Comparison of ENCODE assay signal across 8 mouse cellular contexts in the genomic region with DNA sequence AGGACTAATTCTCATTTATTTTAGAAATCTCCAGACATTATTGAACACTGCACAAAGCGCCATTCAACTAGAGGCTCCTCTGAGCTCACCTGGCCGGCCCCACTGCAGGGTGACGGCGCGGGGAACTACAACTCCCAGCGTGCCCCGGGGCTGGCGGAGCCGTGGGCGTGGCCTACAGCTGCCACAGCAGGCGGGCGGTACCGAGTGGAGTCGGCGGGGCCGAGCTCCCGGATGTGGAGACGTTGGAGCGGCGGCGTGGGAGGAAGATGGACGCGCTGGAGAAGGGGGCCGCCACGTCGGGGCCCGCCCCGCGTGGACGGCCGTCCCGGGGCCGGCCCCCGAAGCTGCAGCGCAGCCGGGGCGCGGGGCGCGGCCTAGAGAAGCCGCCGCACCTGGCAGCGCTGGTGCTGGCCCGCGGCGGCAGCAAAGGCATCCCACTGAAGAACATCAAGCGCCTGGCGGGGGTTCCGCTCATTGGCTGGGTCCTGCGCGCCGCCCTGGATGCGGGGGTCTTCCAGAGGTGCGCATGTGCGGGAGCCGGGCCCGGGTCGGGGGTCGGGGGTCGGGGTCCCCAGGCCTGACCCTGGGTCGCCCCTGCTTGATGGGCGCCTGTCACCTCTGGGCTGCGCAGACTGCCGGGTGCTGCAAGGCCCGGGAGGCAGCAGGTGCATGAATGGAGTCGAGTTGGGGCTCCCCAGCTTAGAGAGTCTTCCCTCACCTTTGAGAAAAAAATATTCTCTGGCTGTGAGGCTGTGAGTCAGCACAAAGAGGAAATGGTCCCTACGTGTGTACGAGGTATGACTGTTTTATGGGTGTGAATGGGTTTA. TPM values are rescaled to one million over a fixed set of nuclear protein-coding genes. Genes with fewer than 3 reads are reported as not detected.
DNase-seq lines count a peak whose midpoint lies in the region; ATAC-seq and TF ChIP-seq lines count a peak whose summit lies in the region.

A gene (plus strand): TSS at position 180 of the 827 bp plus-strand sequence.

- peaks cover 12 to 35% of the 10 kb centered on the region in 2 experiments for H3K4me1 ChIP-seq in MEL (ENCODE audit: control insufficient read depth in 1 of 2, insufficient read depth in 2 of 2, low read length in 2 of 2)
- H3K4me1 ChIP-seq in cerebellum, adult 2 months (ENCODE audit: control insufficient read depth, insufficient read depth, low read length): no peaks in the 10 kb centered on the region
- H3K4me1 ChIP-seq in forebrain, postnatal 0 days (ENCODE audit: insufficient read depth): 0 out of 2 replicates have a peak, but pooled peaks cover 8% of the 10 kb centered on the region
- H3K4me1 ChIP-seq in lung, embryonic 16.5 days (replicated peaks; ENCODE audit: control insufficient read depth, insufficient read depth, low read length): peaks cover 11% of the 10 kb centered on the region

- ATAC-seq in forebrain, postnatal 0 days: peak; percentile 97
- peak; percentile 97 for ATAC-seq in lung, embryonic 16.5 days (ENCODE audit: low read depth)

- no peak for TF ChIP-seq EP300 in MEL (IDR thresholded peaks at IDR 0.05; ENCODE audit: low read depth in 1 of 2, low read length in 2 of 2)

- TF ChIP-seq POLR2A in MEL (IDR thresholded peaks at IDR 0.05; ENCODE audit: control insufficient read depth in 1 of 2, insufficient read depth in 1 of 2, low read depth in 1 of 2, low read length in 2 of 2, poor library complexity in 1 of 2): peak; percentile 49 to 59; a peak in 2 of 4 replicates
- TF ChIP-seq POLR2A in cerebellum, adult 2 months (IDR thresholded peaks at IDR 0.05; ENCODE audit: borderline replicate concordance, insufficient read depth, low read length): peak; percentile 56

- peak within 1 kb of the TSS; percentile 97 for H3K27ac ChIP-seq in MEL (ENCODE audit: control insufficient read depth, low read depth, low read length)
- peak within 1 kb of the TSS; percentile 44 for H3K27ac ChIP-seq in cerebellum, adult 2 months (ENCODE audit: insufficient read depth, low read length)
- H3K27ac ChIP-seq in forebrain, postnatal 0 days (ENCODE audit: low read depth, low read length): peak within 1 kb of the TSS; percentile 86
- H3K27ac ChIP-seq in lung, embryonic 16.5 days (ENCODE audit: low read length): peak within 1 kb of the TSS; percentile 81

- peaks cover 16% of the 10 kb centered on the region for H3K79me2 ChIP-seq in MEL (ENCODE audit: control insufficient read depth, insufficient read depth, low read length, poor library complexity)

- H3K4me3 ChIP-seq in MEL (ENCODE audit: control insufficient read depth in 1 of 2, insufficient read depth in 1 of 2, low read depth in 2 of 2, low read length in 2 of 2): peak within 1 kb of the TSS; percentile 78 to 82
- peak within 1 kb of the TSS; percentile 81 for H3K4me3 ChIP-seq in cerebellum, adult 2 months (replicated peaks; ENCODE audit: insufficient read depth, low read depth, low read length)
- peak within 1 kb of the TSS; percentile 68 for H3K4me3 ChIP-seq in forebrain, postnatal 0 days (ENCODE audit: low read depth, low read length)
- H3K4me3 ChIP-seq in lung, embryonic 16.5 days (ENCODE audit: low read length): peak within 1 kb of the TSS; percentile 82

- WGBS in cerebellum, adult 2 months: under 1% methylated on average over 68 of the region's 68 CpGs
- WGBS in forebrain, postnatal 0 days: 2% methylated on average over 67 of the region's 68 CpGs
- under 1% methylated on average over 59 of the region's 68 CpGs for WGBS in lung, embryonic 16.5 days

- DNase-seq in MEL (ENCODE audit: low read depth, low spot score): peak; percentile 89
- DNase-seq in cerebellum, adult 2 months: peak; percentile 90 to 92
- DNase-seq in forebrain, postnatal 0 days: peak; percentile 94
- peak; percentile 90 for DNase-seq in heart, postnatal 4 days
- peak; percentile 59 for DNase-seq in layer of hippocampus, adult 9-10 months (ENCODE audit: low spot score)
- DNase-seq in ovary, postnatal 10 days (ENCODE audit: low spot score): peak; percentile 58
- DNase-seq in thymus, postnatal 10 days (ENCODE audit: low spot score in 2 of 2): peak; percentile 90 to 91

- no peaks in the 10 kb centered on the region for H3K27me3 ChIP-seq in MEL (ENCODE audit: control insufficient read depth in 1 of 2, insufficient read depth in 2 of 2, low read length in 2 of 2)
- no peaks in the 10 kb centered on the region for H3K27me3 ChIP-seq in cerebellum, adult 2 months (ENCODE audit: control insufficient read depth, insufficient read depth, low read length)
- no peaks in the 10 kb centered on the region for H3K27me3 ChIP-seq in forebrain, postnatal 0 days (ENCODE audit: insufficient read depth, low read length)
- H3K27me3 ChIP-seq in lung, embryonic 16.5 days (ENCODE audit: control insufficient read depth, insufficient read depth, low read depth, low read length): peaks cover 3% of the 10 kb centered on the region; the same call in 1 of the 2 replicates

- no peak for TF ChIP-seq CTCF in MEL (IDR thresholded peaks at IDR 0.05 in 2 of 3, conservative IDR thresholded peaks at IDR 0.05 in 1 of 3; ENCODE audit: control insufficient read depth in 1 of 3, insufficient read depth in 1 of 3, low read depth in 2 of 3, low read length in 3 of 3, poor library complexity in 1 of 3, severe bottlenecking in 1 of 3)
- TF ChIP-seq CTCF in cerebellum, adult 2 months (IDR thresholded peaks at IDR 0.05; ENCODE audit: borderline replicate concordance, insufficient read depth, low read depth, low read length): no peak
- TF ChIP-seq CTCF in forebrain, postnatal 0 days (IDR thresholded peaks at IDR 0.05; ENCODE audit: low read depth): no peak

- H3K36me3 ChIP-seq in MEL (ENCODE audit: control insufficient read depth in 1 of 2, insufficient read depth in 2 of 2, low read length in 2 of 2): peaks cover 3 to 24% of the 10 kb centered on the region in 2 experiments; a peak in 2 of 4 replicates
- peaks cover 11% of the 10 kb centered on the region; the same call in 1 of the 2 replicates for H3K36me3 ChIP-seq in forebrain, postnatal 0 days (ENCODE audit: insufficient read depth)
- H3K36me3 ChIP-seq in lung, embryonic 16.5 days (ENCODE audit: control insufficient read depth, insufficient read depth, low read length): no peaks in the 10 kb centered on the region

- H3K9me3 ChIP-seq in MEL (replicated peaks; ENCODE audit: insufficient read depth, low read length): no peaks in the 10 kb centered on the region
- H3K9me3 ChIP-seq in forebrain, postnatal 0 days (ENCODE audit: low read length): no peaks in the 10 kb centered on the region
- H3K9me3 ChIP-seq in lung, embryonic 16.5 days (ENCODE audit: control insufficient read depth, low read length): no peaks in the 10 kb centered on the region

- peak within 1 kb of the TSS; percentile 88 for H3K9ac ChIP-seq in MEL (ENCODE audit: control insufficient read depth, low read depth, low read length, poor library complexity, severe bottlenecking)
- peak within 1 kb of the TSS; percentile 88 for H3K9ac ChIP-seq in forebrain, postnatal 0 days
- peak within 1 kb of the TSS; percentile 89 for H3K9ac ChIP-seq in lung, embryonic 16.5 days (ENCODE audit: low read length)

- no peak for TF ChIP-seq RAD21 in MEL (IDR thresholded peaks at IDR 0.05; ENCODE audit: low read depth, low read length)

- H3K4me2 ChIP-seq in forebrain, postnatal 0 days (ENCODE audit: low read depth): peak within 1 kb of the TSS; percentile 62
- H3K4me2 ChIP-seq in lung, embryonic 16.5 days (ENCODE audit: low read depth, low read length): peak within 1 kb of the TSS; percentile 86

TF ChIP-seq in MEL, 35 proteins besides CTCF, POLR2A, EP300 and RAD21 (continues in another document):
- TF ChIP-seq MYC (IDR thresholded peaks at IDR 0.05; ENCODE audit: low read depth, low read length) (no peak), GATA1 (IDR thresholded peaks at IDR 0.05; ENCODE audit: low read depth, low read length) (no peak), NRF1 (IDR thresholded peaks at IDR 0.05; ENCODE audit: insufficient read depth, low read depth, low read length, poor library complexity, severe bottlenecking) (peak; percentile 48; the same call in 1 of the 2 replicates), BHLHE40 (IDR thresholded peaks at IDR 0.05; ENCODE audit: borderline replicate concordance, low read depth, low read length) (no peak), USF1 (IDR thresholded peaks at IDR 0.05; ENCODE audit: low read depth, low read length) (no peak), CHD2 (IDR thresholded peaks at IDR 0.05; ENCODE audit: low read length) (no peak), TBP (IDR thresholded peaks at IDR 0.05; ENCODE audit: low read depth, low read length) (0 out of 2 replicates have a peak, but pooled peaks have one; percentile 30), KAT2A (conservative IDR thresholded peaks at IDR 0.05; ENCODE audit: low read depth, low read length) (peak; percentile 78), ETS1 (IDR thresholded peaks at IDR 0.05; ENCODE audit: low read depth, low read length) (peak; percentile 44), CHD1 (IDR thresholded peaks at IDR 0.05; ENCODE audit: low read depth, low read length) (0 out of 2 replicates have a peak, but pooled peaks have one; percentile 54), TAL1 (IDR thresholded peaks at IDR 0.05; ENCODE audit: low read length) (no peak), USF2 (IDR thresholded peaks at IDR 0.05; ENCODE audit: borderline replicate concordance in 1 of 2, insufficient read depth in 1 of 2, low read depth in 1 of 2, low read length in 2 of 2) (no peak), ZMIZ1 (IDR thresholded peaks at IDR 0.05; ENCODE audit: low read depth, low read length) (no peak), MYB (IDR thresholded peaks at IDR 0.05; ENCODE audit: low read depth, low read length) (no peak; the same call in 1 of the 2 replicates), SIN3A (IDR thresholded peaks at IDR 0.05; ENCODE audit: low read length) (peak; percentile 67; the same call in 1 of the 2 replicates), MEF2A (IDR thresholded peaks at IDR 0.05; ENCODE audit: extremely low read depth, insufficient replicate concordance, low read depth, low read length, poor library complexity, severe bottlenecking) (no peak), JUND (IDR thresholded peaks at IDR 0.05; ENCODE audit: low read depth, low read length) (no peak), MAFK (IDR thresholded peaks at IDR 0.05; ENCODE audit: borderline replicate concordance, low read depth, low read length) (no peak), HCFC1 (IDR thresholded peaks at IDR 0.05; ENCODE audit: low read depth, low read length) (peak; percentile 99)

RNA-seq across cellular contexts. Expression of the gene that starts here (rescaled TPM):
- total RNA-seq in MEL (2012; rRNA removed): 29.4 and 44.6 TPM in 2 replicates
- polyA plus RNA-seq in MEL (2012; ENCODE audit: insufficient read depth in 1 of 2, insufficient read length in 2 of 2, low read depth in 1 of 2, low replicate concordance in 2 of 2, missing spikeins in 1 of 2): 10 to 100 TPM in 1 of 2 experiments, not detected in 1; 55.0 TPM
- polyA plus RNA-seq in cerebellum, adult 2 months (2012; rRNA removed): 84.3 and 90.4 TPM in 2 replicates
- total RNA-seq in forebrain, postnatal 0 days (2014; rRNA removed): 132 and 134 TPM in 2 replicates
- 147 and 178 TPM in 2 replicates for polyA plus RNA-seq in forebrain, postnatal 0 days (2015; fragmentation: Nextera tagmentation; extraction: Ambion mirVana)
- 10 to 100 TPM; 43.4 to 48.5 TPM for total RNA-seq in heart, postnatal 4 days (2021)
- polyA plus RNA-seq in lung, embryonic 16.5 days (2015; fragmentation: Nextera tagmentation; extraction: Ambion mirVana): 61.7 and 65.1 TPM in 2 replicates

Comparison
In these comparisons a context has a peak if more than half of its experiments do, and no peak if none do; other contexts are left out.
1. Peak in every context shown above with its lines: DNase-seq, ATAC-seq, H3K4me3 ChIP-seq and H3K27ac ChIP-seq.
2. H3K27ac ChIP-seq: peak in every context shown above with its lines; median percentile 97 in MEL; 86 in forebrain, postnatal 0 days; 81 in lung, embryonic 16.5 days; 44 in cerebellum, adult 2 months.